Mouse (Mus musculus) forebrain, embryonic 12.5 days (tissue): ENCODE measurements around the gene Ccdc85c. TPM values are rescaled to one million over a fixed set of nuclear protein-coding genes. Genes with fewer than 3 reads are reported as not detected.
A peak's percentile ranks its signal among the peaks of the same experiment; 100 is the strongest.

Experiments used
- ATAC-seq: fragments of 200-750 bp; cut with Nextera tagmentation; 2 replicates; pipeline ENCODE4 v1.8.0; 2017; ENCODE audit warnings: moderate TSS enrichment; ENCODE audit not compliant: low FRiP score
- H3K27ac ChIP-seq: fragments of 300-500 bp; sonication (generic); 2 replicates; pipeline ENCODE4 v1.5.1; 2016; ENCODE audit warnings: mild to moderate bottlenecking
- H3K27me3 ChIP-seq: fragments of 300-500 bp; sonication (generic); 2 replicates; pipeline ENCODE4 v1.6.1; 2016; ENCODE audit warnings: mild to moderate bottlenecking
- H3K36me3 ChIP-seq: fragments of 300-500 bp; sonication (generic); replicated peaks from 2 replicates; pipeline ENCODE4 v1.6.1; 2016; ENCODE audit warnings: mild to moderate bottlenecking
- H3K4me1 ChIP-seq: fragments of 300-500 bp; sonication (generic); 2 replicates; pipeline ENCODE4 v1.6.1; 2016
- H3K4me2 ChIP-seq: fragments of 300-500 bp; sonication (generic); 2 replicates; pipeline ENCODE4 v1.6.1; 2016; ENCODE audit warnings: mild to moderate bottlenecking, moderate library complexity
- H3K4me3 ChIP-seq: fragments of 300-500 bp; sonication (generic); replicated peaks from 2 replicates; pipeline ENCODE4 v1.5.1; 2016; ENCODE audit warnings: mild to moderate bottlenecking
- H3K9ac ChIP-seq: fragments of 300-500 bp; sonication (generic); 2 replicates; pipeline ENCODE4 v1.6.1; 2016; ENCODE audit warnings: mild to moderate bottlenecking
- H3K9me3 ChIP-seq: fragments of 300-500 bp; sonication (generic); 2 replicates; pipeline ENCODE4 v1.6.1; 2016
- WGBS: fragments of 180-500 bp; shearing (Covaris S2); methylation state at CpG from one replicate; pipeline ENCODE4 v1.1.7; 2016; 5-methylcytosine and 5-hydroxymethylcytosine counted together
- polyA plus RNA-seq: library from polyadenylated mRNA; unstranded; fragments of >200 nt; fragmentation: Nextera tagmentation; extraction: Ambion mirVana; gene quantifications from 2 replicates; pipeline ENCODE4 v1.2.1, GENCODE M21; 2016

Gene Ccdc85c
- polyA plus RNA-seq, 1 experiment from 2014 or later, result 10.7 TPM

GRCm38 (mm10) chr12:108310041-108310440 lies 34.8 kb upstream of the Ccdc85c start:
- Histone ChIP-seq H3K9ac (no peak overlapping the region), H3K27me3 (peaks cover 15% of the 10 kb centered on the region), H3K4me3 (no peak overlapping the region), H3K4me1 (peaks cover 44% of the 10 kb centered on the region), H3K36me3 (0 out of 2 replicates have a peak, but pooled peaks cover 3% of the 10 kb centered on the region), H3K27ac (no peak overlapping the region), H3K9me3 (no peaks in the 10 kb centered on the region), H3K4me2 (no peak overlapping the region)
- WGBS, result 87% methylated on average over 4 of the region's 4 CpGs
- ATAC-seq, result no peak

- Histone ChIP-seq H3K27ac (no peak overlapping the region), H3K4me2 (no peak overlapping the region), H3K9ac (no peak overlapping the region), H3K4me1 (peaks cover 44% of the 10 kb centered on the region), H3K4me3 (no peak overlapping the region), H3K27me3 (peaks cover 22% of the 10 kb centered on the region), H3K9me3 (no peaks in the 10 kb centered on the region), H3K36me3 (0 out of 2 replicates have a peak, but pooled peaks cover 3% of the 10 kb centered on the region)
- 76% methylated on average over 8 of the region's 8 CpGs for WGBS
- no peak for ATAC-seq
Measured at GRCm38 (mm10) chr12:108309116-108309794, 34.0 kb upstream of the Ccdc85c start.

DNA sequence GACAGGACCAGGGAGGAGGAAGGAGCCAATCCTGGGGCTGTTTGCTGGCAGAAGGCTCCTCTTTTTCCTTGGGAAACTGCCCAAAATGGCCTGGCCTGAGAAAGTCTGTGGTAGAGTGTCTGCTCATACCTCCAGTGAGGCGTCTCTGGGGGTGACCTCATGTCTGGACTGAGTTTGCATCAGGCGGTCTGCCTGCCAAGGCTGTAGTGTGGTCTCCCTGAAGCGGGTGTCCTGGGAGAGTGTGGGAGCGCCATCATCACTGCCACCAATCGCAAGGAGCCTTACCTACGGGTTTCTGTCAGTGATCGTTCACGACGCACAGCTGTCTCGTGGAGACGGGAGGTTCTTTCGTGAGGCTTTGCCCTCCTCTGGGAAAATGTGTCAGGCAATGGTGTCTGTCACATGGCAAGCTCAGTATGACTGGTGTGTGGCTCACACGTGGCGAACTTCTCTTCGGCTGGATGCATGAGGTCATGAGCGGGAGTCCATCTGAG lies 33.2 kb upstream of the Ccdc85c start:
- no peaks in the 10 kb centered on the region for H3K9me3 ChIP-seq
- peaks cover 48% of the 10 kb centered on the region for H3K4me1 ChIP-seq
- H3K27me3 ChIP-seq, result peaks cover 26% of the 10 kb centered on the region
- 88% methylated on average over 16 of the region's 16 CpGs for WGBS
- no peak overlapping the region for H3K9ac ChIP-seq
- H3K4me2 ChIP-seq, result no peak overlapping the region
- no peak overlapping the region for H3K4me3 ChIP-seq
- no peak for ATAC-seq
- H3K27ac ChIP-seq, result no peak overlapping the region
- H3K36me3 ChIP-seq, result 0 out of 2 replicates have a peak, but pooled peaks cover 3% of the 10 kb centered on the region

DNA sequence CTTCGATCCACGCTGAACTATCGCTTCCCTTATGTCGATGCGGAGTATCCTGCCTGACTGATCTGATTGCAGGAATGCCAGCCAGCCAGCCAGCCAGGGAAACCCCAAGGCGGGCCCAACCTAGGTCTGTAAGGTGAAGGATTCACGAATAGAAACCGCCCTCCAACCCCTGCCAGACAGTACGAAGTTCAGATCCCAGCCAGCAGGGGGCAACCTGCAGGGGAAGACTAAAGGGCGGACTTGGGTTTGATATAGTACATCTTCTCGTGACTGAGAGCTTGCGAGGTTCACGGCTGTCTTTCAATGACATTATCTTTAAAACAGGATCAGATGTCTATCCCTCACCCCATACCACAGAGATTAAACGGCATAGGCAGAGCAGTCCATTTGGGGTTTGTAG lies 32.3 kb upstream of the Ccdc85c start:
- no peak for ATAC-seq
- Histone ChIP-seq H3K4me3 (no peak overlapping the region), H3K9ac (no peak overlapping the region), H3K27ac (no peak overlapping the region), H3K27me3 (peaks cover 26% of the 10 kb centered on the region), H3K9me3 (no peaks in the 10 kb centered on the region), H3K4me2 (peak overlapping the region; percentile 97; the same call in 1 of the 2 replicates), H3K4me1 (peaks cover 40% of the 10 kb centered on the region), H3K36me3 (0 out of 2 replicates have a peak, but pooled peaks cover 3% of the 10 kb centered on the region)
- 29% methylated on average over 14 of the region's 14 CpGs for WGBS

DNA sequence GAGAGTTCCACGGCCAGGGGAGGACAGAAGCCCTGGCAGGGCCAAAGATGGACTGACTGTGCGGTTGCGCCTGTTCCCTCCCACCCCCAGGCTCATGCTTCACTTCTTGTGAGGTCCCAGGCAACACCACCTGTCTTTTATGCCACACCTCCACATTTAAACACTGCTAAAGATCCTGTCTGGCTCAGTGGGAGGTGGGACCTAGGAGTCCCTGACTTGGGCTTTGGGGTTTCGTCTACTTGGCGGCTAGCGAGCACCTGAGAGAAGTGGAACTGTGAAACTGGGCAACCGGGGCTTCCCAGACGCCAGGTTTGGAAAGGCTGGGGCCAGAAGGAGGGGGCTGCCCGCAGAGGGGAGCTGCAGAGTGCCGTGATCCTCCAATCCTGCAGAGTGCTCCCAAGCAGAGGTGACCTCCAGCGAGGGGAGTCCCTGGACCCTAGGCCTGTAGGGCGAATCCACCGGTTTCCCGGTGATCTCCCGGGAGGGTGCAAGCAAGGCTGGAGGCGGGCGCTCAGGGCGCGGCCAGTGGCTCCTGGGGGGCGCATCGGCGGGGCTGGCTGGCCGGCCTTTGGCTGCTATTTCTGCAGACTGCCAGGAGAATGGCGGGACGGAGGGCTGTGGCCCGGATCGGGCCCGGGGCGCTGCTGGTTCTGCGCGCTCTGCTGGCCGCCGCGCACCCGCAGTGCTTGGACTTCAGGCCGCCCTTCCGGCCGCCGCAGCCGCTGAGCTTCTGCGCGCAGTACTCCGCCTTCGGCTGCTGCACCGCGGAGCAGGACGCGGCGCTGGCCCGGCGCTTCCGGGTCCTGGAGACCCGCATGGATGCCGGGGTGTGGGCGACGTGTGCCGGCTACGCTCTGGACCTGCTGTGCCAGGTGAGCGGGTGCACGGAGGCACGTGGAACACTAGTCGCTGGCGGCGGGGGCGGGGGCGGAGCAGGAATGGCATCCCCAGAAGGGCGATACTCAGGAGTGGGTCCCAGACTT lies 30.9 kb upstream of the Ccdc85c start, which contains the start of gene Hhipl1:
Gene Hhipl1, plus strand, starts transcription at position 459 of the 983 bp plus-strand sequence.
- 4% methylated on average over 66 of the region's 67 CpGs for WGBS

DNA sequence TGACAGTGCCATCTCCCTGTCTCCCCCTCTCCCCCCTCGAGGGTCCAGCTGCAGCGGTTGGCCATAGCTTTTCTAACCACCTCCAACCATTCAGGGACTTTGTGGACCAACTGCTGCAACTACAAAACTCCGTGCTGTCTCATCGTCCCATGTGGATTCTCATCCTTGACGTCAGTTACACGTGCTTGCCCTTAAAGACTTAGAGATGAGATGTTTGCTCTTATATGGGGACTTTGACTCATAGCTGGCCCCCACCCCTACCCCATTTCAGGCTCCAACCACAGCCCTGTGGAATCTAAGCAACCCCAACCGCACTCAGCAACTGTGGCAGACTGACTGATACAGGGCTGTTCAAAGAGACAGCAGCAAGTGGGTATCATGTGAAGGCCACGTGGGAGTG lies 29.9 kb upstream of the Ccdc85c start:
- H3K4me3 ChIP-seq, result no peak overlapping the region
- H3K9me3 ChIP-seq, result no peaks in the 10 kb centered on the region
- H3K4me1 ChIP-seq, result peaks cover 29% of the 10 kb centered on the region
- peaks cover 26% of the 10 kb centered on the region for H3K27me3 ChIP-seq
- no peak for ATAC-seq
- H3K27ac ChIP-seq, result no peak overlapping the region
- no peak overlapping the region for H3K4me2 ChIP-seq
- no peaks in the 10 kb centered on the region for H3K36me3 ChIP-seq
- H3K9ac ChIP-seq, result no peak overlapping the region
- 81% methylated on average over 8 of the region's 8 CpGs for WGBS

More for the DNA sequence above, 30.9 kb upstream of the Ccdc85c start, which contains the start of gene Hhipl1:
- H3K36me3 ChIP-seq, result no peaks in the 10 kb centered on the region
- peak within 1 kb of the TSS; percentile 57 for H3K4me3 ChIP-seq
- peak within 1 kb of the TSS; percentile 97 for H3K4me2 ChIP-seq
- no peak within 1 kb of the TSS for H3K27ac ChIP-seq
- no peaks in the 10 kb centered on the region for H3K9me3 ChIP-seq
- ATAC-seq, result peak; percentile 66
- H3K9ac ChIP-seq, result peak within 1 kb of the TSS; percentile 78
- H3K27me3 ChIP-seq, result peaks cover 26% of the 10 kb centered on the region
- peaks cover 34% of the 10 kb centered on the region for H3K4me1 ChIP-seq

DNA sequence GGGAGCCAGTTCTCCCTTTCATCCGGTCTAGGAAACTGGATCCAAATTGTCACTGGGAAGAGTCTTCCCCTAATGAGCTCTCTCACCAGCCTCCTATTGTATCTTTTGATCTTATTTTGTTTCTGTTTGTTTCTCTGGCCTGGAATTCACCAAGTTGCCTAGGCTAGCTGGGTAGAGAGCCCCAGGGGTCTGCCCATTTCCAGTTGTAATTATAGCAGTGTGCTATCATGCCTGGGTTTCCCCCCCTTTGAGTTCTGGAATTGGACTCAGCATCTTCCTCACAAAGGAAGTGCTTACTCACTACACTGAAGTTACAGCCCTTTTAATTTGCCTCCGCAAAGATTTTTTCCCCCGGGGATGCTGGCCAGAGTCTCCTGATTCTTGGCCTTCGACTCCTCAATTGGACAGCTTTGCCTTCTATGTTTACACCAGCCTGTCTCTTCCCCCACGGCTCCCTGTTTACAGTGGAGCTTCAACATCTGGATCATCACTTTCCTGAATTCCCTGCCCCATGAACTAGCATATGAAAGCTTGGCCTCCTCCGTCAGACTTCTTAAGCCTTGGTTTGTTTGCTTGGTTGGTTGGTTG lies 28.6 kb upstream of the Ccdc85c start:
- H3K4me3 ChIP-seq, result no peak overlapping the region
- peaks cover 26% of the 10 kb centered on the region for H3K27me3 ChIP-seq
- ATAC-seq, result no peak
- 46% methylated on average over 6 of the region's 6 CpGs for WGBS
- H3K4me2 ChIP-seq, result no peak overlapping the region
- H3K4me1 ChIP-seq, result peaks cover 25% of the 10 kb centered on the region
- H3K36me3 ChIP-seq, result no peaks in the 10 kb centered on the region
- no peak overlapping the region for H3K9ac ChIP-seq
- no peaks in the 10 kb centered on the region for H3K9me3 ChIP-seq
- no peak overlapping the region for H3K27ac ChIP-seq

GRCm38 (mm10) chr12:108301006-108301405 lies 25.8 kb upstream of the Ccdc85c start:
- H3K27ac ChIP-seq, result no peak overlapping the region
- no peak for ATAC-seq
- H3K27me3 ChIP-seq, result peaks cover 20% of the 10 kb centered on the region
- WGBS, result 79% methylated on average over 6 of the region's 6 CpGs
- no peak overlapping the region for H3K4me2 ChIP-seq
- H3K36me3 ChIP-seq, result no peaks in the 10 kb centered on the region
- H3K9me3 ChIP-seq, result no peaks in the 10 kb centered on the region
- no peak overlapping the region for H3K4me3 ChIP-seq
- peaks cover 8% of the 10 kb centered on the region for H3K4me1 ChIP-seq
- no peak overlapping the region for H3K9ac ChIP-seq

DNA sequence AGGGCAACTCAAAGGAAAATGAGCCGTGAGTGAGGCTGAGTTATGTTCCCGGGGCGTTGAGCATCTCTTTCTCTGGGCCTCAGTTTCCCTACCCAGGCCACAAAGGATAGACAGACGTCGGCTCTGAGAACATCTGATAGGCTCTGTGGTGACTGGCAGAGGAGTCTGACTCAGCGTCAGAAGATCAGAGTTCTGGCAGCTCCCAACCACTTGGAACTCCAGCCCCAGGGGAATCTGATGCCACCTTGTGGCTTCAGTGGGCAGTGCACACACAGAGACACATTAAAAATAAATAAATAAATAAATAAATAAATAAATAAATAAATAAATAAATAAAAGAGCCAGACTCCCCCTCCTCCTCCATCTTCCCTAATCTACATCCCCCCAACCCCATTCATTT lies 21.8 kb upstream of the Ccdc85c start:
- no peak overlapping the region for H3K27ac ChIP-seq
- H3K36me3 ChIP-seq, result no peaks in the 10 kb centered on the region
- H3K9me3 ChIP-seq, result no peaks in the 10 kb centered on the region
- H3K9ac ChIP-seq, result no peak overlapping the region
- 87% methylated on average over 6 of the region's 6 CpGs for WGBS
- no peak overlapping the region for H3K4me3 ChIP-seq
- H3K27me3 ChIP-seq, result no peaks in the 10 kb centered on the region
- no peak overlapping the region for H3K4me2 ChIP-seq
- ATAC-seq, result no peak
- H3K4me1 ChIP-seq, result peaks cover 11% of the 10 kb centered on the region

GRCm38 (mm10) chr12:108294620-108295019 lies 19.4 kb upstream of the Ccdc85c start:
- no peaks in the 10 kb centered on the region for H3K9me3 ChIP-seq
- no peak overlapping the region for H3K27ac ChIP-seq
- peaks cover 12% of the 10 kb centered on the region for H3K4me1 ChIP-seq
- no peak overlapping the region for H3K4me3 ChIP-seq
- no peaks in the 10 kb centered on the region for H3K36me3 ChIP-seq
- ATAC-seq, result no peak
- H3K9ac ChIP-seq, result no peak overlapping the region; the same call in 1 of the 2 replicates
- 77% methylated on average over 3 of the region's 3 CpGs for WGBS
- H3K4me2 ChIP-seq, result no peak overlapping the region
- H3K27me3 ChIP-seq, result no peaks in the 10 kb centered on the region; the same call in 1 of the 2 replicates

GRCm38 (mm10) chr12:108292957-108293356 lies 17.7 kb upstream of the Ccdc85c start:
- H3K9ac ChIP-seq, result 0 out of 2 replicates have a peak overlapping the region, but pooled peaks have one; percentile 12
- H3K27ac ChIP-seq, result 0 out of 2 replicates have a peak overlapping the region, but pooled peaks have one; percentile 50
- H3K27me3 ChIP-seq, result no peaks in the 10 kb centered on the region; the same call in 1 of the 2 replicates
- ATAC-seq, result peak; percentile 68
- peak overlapping the region; percentile 39 for H3K4me2 ChIP-seq
- no peaks in the 10 kb centered on the region for H3K36me3 ChIP-seq
- no peaks in the 10 kb centered on the region for H3K9me3 ChIP-seq
- 4% methylated on average over 8 of the region's 8 CpGs for WGBS
- H3K4me1 ChIP-seq, result peaks cover 12% of the 10 kb centered on the region
- H3K4me3 ChIP-seq, result no peak overlapping the region
